Mouse (Mus musculus): ENCODE data around the gene Ppp1r12c.
"Not testable (repeated sequence)": the region's sequence is repeated elsewhere in the genome, so short reads cannot be mapped to it uniquely, and the experiment has no call there.

Ppp1r12c gene

DNA sequence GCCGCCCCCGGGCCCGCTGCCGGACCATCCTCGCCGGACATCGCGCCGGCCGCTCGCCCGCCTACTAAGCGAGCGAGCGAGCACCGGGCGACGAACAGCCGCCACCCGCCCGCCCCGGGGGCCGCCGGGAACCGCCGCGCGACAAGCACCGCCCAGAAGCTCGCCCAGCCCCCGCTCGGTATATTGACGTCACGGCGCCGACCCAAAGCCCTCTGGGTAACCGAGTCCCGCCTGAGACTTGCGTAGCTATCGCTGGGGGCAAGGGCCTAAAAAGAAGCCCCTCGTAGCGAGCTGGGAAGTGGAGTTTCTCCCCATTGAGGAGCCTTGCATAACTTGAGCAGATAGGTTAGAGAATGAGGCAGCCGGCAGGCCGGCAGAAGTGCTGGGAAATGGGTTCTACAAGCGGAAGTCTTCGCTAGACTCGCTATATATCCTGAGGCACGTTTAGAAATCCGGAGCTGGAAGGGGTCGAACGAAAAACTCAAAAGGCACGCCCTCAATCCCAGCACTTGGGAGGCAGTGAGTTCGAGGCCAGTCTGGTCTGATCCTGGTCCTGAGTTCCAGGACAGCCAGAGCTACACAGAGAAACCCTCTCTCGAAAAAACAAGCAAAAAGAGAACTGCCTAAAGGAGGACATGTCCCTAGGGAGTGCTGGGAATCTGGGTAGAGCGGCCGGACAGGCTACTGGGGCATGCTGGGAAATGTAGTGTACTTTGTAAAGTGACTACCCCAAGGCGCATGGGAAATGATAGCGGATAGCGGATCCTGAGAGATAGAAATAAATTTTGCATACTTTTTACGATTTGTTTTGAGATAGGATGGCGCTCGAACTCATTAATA lies at the start of gene Ppp1r12c:
Ppp1r12c (minus strand) TSS at position 123 of the 840 bp plus-strand sequence.
- peak; percentile 93 for DNase-seq (ENCODE audit: low read depth)

DNA sequence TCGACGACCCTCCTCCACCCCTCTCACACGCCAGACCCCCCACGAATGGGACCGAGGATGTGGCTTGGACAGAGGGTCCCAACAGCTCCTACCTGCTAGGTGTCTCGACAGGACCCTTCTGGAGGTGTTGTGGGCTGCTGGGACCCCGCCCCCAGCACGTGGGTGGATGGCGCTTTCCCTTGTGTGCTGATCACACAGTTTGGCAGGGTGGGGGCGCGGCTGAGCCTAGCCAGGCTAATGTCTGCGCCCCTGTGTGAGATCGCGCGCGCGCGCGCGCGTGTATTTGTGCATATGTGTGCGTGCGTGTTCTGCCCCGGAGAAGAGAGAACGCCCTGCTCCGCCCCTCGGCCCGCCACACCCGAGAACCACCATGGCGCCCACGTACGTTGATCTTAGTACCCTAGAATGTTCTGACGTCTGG lies 45.8 kb upstream of the Ppp1r12c start, which contains the start of gene Syt5:
Syt5 (minus strand) TSS at position 321 of the 421 bp plus-strand sequence.
- no peak for DNase-seq (ENCODE audit: low read depth)

DNA sequence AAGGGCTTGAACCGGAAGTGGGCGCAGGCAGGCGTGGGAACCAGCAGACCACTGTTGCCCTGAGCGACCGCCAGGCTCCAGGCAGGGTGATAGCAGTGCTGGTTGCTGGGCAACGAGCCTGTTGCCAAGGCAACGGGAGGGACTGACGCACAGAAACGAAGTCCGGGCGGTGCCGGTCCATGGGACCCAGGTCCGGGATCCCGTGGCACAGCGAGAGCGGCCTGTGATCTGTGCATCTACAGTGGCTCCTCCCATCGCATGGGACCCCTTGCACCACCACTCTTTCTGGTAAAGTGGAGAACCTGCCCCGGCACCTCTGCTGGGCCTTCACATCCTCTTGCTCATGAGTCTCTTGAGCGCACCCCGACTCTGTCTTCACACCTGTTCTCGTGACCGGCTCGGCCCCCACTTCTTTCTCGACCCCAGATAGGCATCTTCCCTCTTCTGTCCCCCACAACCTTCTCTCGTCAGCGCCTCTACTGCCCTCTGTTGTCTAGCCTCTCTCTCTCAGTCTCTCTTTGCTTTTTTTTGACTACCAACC lies 45.2 kb upstream of the Ppp1r12c start:
- DNase-seq (ENCODE audit: low read depth) = no peak

DNA sequence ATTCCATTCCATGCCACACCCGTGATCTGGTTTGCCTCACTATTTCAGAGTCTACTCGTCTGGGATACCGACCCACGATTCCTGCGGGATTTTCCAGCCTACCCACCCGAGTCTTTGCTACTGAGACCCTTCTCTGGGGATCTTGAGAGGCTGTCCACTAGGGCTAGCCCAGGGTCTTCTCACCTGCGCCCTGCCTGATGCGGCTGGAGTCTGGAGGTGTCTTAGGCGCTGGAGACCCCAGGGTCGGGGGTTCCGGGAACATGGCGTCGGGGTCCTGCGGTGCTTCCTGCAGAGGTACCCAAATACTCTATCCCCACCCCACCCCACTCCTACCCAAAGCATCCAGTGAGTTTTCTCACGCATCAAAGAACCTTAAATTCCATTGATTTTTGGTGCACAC lies 44.6 kb upstream of the Ppp1r12c start:
- DNase-seq (ENCODE audit: low read depth) = no peak

GRCm38 (mm10) chr7:4542013-4542412 lies 40.5 kb upstream of the Ppp1r12c start:
- DNase-seq (ENCODE audit: low read depth) = no peak

DNA sequence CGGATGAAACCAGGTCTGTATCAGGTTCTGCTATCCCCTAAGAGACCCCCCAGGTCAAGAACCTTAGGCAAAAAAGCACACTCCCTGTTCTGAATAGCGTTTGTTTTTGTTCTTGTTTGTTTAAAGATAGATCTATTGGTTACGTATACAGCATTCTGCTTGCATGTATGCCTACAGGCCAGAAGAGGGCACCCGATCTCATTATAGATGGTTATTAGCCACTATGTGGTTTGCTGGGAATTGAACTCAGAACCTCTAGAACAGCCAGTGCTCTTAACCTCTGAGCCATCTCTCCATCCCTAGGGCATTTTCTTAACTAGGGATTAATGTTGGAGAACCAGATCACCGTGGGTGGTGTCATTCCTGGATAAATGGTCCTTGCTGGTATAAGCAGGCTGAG lies 39.9 kb upstream of the Ppp1r12c start:
- peak; percentile 33 for DNase-seq (ENCODE audit: low read depth)

DNA sequence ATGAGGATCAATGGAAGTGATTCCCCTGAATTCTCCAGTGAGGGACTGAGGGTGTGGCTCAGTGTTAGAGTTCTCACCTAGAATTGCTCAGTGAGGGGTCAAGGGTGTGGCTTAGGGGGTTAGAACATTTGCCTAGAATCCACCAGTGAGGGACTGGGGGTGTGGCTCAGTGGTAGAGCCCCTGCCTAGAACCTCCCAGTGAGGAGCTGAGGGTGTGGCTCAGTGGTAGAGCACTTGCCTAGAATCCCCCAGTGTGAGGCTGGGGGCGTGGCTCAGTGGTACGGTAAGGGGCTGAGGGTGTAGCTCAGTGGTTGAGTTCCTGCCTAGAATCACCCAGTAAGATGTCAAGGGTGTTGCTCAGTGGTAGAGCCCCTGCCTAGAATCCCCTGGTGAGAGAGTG lies 37.5 kb upstream of the Ppp1r12c start:
- no peak for DNase-seq (ENCODE audit: low read depth)

DNA sequence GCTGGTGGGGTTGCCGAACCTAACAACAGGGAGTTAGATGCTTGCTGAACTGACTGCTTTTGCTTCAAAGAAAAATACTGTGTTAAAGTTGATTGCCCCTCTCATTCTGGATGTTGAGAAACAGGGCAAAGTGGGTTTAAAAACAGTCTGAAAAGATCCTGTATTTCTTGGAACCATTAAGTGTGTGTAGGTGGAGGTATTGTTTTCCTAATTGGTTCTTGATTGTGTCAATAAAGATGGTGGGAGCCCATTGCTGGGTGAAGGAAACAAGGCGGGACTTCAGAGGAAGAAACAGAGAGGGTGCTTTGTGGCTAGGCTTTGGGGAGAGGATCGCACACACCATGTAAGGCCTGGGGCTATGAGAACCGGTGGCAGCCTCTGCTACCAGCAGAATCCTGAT lies 35.7 kb upstream of the Ppp1r12c start:
- no peak for DNase-seq (ENCODE audit: low read depth)

DNA sequence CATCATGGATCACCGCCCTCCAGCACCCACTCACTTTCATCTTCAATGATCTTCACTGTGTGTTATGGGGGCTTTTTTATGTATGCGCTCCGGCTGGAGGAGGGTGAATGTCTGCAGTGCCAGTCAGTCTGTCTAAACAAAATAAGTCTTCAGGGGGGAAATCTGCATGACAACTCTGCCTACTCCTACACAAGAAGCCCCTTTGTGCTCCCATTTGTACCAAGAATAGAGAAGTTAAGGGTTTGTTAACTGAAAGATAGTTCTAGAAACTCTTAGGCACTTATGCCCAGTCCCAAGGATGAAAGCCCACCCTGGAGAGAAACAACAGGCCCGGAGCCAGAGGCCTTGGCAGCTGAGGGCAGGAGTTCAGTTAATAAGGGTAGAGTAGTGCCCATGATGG lies 34.9 kb upstream of the Ppp1r12c start:
- no peak for DNase-seq (ENCODE audit: low read depth)

- peak; percentile 91 for DNase-seq (ENCODE audit: low read depth)
Observed at GRCm38 (mm10) chr7:4532005-4532729, 30.7 kb upstream of the Ppp1r12c start, which contains the start of gene Dnaaf3. Gene Dnaaf3 (minus strand): TSS chr7:4532453.

DNA sequence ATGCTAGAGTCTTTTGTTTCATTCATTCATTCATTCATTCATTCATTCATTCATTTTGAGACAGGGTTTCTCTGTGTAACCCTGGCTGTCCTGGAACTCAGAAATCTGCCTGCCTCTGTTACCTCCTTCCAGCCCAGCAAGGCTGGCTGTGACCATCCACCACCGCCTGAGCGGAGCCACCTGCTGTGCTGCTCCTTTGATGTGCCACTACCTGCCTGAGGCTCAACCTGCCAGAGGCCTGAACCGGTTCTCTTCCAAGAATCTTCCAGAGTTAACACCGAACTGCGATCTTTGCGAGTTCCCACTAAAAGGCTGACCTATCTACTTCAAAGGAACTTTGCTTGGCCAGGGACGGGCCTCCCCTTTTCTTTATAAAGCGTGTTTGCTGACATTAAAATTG lies 28.7 kb upstream of the Ppp1r12c start:
- not testable (repeated sequence) for DNase-seq (ENCODE audit: low read depth)

DNA sequence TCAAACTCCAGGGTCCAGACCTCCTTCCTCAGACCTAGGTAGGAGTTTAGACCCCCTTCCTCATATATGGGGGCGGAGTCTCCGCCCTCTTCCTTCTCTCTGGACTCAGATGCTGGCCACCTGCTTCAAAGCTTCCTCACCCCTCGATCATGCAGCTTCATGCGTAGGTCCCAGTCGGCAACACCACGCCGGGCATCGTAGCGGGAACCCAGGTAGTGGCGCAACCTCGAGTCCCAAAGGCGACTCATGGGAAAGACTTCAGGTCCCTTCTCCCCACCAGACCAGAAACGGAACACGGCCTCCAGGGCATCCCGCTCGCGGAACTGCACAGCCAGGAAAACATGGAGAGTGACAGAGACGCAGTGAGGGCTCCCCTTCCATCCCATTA lies 25.8 kb upstream of the Ppp1r12c start:
- DNase-seq (ENCODE audit: low read depth) = peak; percentile 70

DNA sequence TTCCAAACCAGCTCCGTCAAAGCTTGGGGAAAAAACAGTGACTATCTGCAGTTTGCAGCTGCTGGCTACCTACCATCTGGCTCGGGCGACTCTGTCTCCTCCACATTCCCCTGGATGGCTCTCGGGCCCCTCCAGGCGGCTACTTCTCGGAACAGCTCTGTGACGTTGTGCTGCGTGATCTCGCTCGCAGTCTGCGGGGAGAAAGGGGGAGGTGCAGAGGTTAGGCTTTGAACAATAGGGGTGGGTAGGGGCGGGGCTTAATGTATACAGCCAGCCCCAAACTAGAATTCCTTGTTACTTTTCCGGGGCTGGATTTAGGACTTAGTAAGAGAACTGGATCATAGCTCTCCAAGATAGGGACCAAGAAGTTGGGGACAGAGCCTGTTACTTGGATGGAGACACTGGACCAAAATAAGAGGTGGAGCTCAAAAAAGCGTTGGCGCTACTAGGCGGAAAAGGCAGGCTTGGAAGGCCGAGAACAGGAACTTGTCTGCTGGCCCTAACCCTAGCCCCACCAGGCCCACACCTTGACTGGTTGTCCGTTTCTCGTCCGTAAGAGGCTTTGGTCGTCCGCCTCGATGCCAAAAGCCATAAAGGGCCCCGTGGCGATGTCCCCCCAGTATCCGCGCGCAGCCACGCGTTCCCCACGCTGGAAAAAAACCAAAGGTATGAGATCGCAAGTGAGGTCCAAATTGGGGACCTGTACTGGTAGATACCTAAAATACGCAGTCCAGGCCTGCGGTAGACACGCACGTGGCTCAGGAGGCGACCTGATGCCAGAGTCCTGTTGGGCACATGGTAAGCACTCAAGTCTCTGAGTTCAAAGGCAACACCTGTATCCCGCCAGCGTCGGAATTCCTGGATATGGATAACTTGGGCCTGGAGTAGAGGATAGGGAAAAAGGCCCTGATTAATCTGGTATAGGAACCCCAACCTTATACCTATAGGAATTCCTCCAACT lies 25.1 kb upstream of the Ppp1r12c start:
- peak; percentile 98 for DNase-seq (ENCODE audit: low read depth)

DNA sequence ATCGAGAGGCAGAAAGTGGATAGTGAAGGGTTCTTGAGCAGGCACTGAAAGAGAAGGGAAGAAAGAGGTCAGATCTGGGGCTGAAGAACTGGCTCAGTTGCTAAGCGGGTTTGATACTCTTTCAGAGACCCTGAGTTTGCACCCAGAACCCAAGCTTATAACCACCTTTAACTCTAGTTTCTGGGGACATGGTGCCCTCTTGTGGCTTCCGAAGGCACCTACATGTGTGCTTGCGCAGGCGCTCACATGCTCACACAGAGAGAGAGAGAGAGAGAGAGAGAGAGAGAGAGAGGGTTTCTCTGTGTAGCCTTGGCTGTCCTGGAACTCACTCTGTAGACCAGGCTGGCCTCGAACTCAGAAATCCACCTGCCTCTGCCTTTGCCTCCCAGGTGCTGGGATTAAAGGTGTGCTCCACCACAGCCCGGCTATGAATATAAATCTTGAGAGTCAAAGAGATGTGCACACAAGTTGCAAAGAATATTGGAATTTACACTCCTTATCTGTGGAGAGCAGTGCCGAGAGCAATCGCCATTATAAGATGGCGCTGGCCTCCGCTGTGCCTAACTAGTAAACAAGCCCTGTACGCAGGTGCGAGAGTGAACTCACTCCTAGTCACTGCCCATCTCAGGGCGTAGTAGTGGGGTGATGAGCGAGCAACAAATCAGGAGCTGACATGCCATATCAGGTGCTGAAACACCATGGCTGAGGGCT lies 22.9 kb upstream of the Ppp1r12c start, which contains the start of gene Tnni3:
Tnni3 (minus strand) TSS at position 18 of the 711 bp plus-strand sequence.
- DNase-seq (ENCODE audit: low read depth) = peak; percentile 80

DNA sequence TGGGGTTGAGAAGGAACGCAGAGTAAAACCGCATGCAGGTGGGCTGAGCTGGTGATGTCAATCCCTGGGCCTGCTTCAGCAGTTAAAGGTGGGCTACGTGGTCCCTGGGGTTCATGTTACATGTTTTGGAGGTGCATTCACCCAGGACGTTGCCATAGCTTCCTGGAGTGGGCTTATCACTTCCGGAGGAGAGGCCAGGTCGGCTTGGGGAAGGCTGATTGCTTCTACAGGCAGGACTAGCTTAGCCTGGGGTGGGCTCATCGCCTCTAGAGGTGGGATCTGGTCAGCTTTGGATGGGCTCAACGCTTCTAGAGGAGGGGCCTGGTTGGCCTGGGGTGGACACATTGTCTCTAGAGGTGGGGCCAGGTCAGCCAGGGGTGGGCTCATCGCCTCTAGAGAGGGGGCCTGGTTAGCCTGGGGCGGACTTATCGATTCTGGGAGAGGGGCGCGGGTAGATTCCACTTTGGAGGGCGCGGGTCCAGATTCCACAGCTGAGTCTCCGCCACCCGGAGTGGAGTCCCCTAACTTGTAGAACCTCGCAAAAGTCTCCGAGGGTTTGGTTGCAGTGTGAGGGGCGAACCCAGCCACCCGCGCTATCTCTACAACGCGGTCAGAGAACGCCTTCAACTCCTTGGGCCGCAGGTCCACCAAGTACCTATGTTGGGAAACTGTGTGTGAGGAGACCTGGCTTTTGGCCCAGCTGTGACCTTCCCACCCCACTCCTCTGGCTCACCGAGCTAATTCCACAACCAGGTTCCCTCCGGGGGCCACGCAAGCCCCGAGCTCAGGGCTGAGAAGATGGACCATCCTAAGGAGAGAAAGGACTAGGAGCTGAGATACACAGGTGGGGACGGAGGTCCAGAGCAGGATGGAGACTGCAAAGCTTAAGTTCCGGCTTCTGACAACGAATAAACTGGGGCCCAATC lies 22.0 kb upstream of the Ppp1r12c start:
- no peak for DNase-seq (ENCODE audit: low read depth)

GRCm38 (mm10) chr7:4522292-4522691 lies 20.8 kb upstream of the Ppp1r12c start:
- no peak for DNase-seq (ENCODE audit: low read depth)

- no peak for DNase-seq (ENCODE audit: low read depth)
Observed at GRCm38 (mm10) chr7:4521231-4522003, 19.9 kb upstream of the Ppp1r12c start.

DNA sequence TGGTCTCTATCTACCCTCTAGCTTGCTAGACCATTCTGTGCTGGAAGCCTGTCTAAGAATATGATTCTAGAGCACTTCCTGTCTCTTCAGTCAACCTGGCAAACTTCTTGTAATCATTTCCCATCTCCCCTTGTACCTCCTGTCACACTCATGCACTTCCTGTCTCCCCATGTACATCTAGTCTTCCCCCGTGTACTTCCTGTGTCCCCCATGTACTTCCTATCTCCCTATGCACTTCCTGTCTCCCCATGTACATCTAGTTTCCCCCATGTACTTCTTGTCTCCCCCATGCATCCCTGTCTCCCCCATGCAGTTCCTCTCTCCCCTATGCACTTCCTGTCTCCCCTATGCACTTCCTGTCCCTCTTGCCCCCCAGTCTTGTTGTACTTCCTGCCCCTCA lies 17.0 kb upstream of the Ppp1r12c start:
- peak; percentile 38 for DNase-seq (ENCODE audit: low read depth)
